Mouse (Mus musculus) ES-E14 (cell line): ENCODE measurements around the gene Ly75.

ENCODE experiments used
- CHD2 ChIP-seq: IDR thresholded peaks from 2 replicates; pipeline ENCODE4 v1.6.1; 2014; ENCODE audit warnings: mild to moderate bottlenecking, low read depth, low read length, inconsistent platforms
- HCFC1 ChIP-seq: IDR thresholded peaks from 2 replicates; pipeline ENCODE4 v1.6.1; 2012; ENCODE audit warnings: low read length, inconsistent platforms, borderline replicate concordance; ENCODE audit not compliant: insufficient read depth
- MAFK ChIP-seq: IDR thresholded peaks from 2 replicates; pipeline ENCODE4 v1.6.1; 2014; ENCODE audit warnings: mild to moderate bottlenecking, low read depth, low read length, inconsistent platforms; ENCODE audit not compliant: insufficient read depth
- ZC3H11A ChIP-seq: IDR thresholded peaks from 2 replicates; pipeline ENCODE4 v1.6.1; 2012; ENCODE audit warnings: low read depth, mild to moderate bottlenecking, inconsistent platforms, low read length, borderline replicate concordance

DNA sequence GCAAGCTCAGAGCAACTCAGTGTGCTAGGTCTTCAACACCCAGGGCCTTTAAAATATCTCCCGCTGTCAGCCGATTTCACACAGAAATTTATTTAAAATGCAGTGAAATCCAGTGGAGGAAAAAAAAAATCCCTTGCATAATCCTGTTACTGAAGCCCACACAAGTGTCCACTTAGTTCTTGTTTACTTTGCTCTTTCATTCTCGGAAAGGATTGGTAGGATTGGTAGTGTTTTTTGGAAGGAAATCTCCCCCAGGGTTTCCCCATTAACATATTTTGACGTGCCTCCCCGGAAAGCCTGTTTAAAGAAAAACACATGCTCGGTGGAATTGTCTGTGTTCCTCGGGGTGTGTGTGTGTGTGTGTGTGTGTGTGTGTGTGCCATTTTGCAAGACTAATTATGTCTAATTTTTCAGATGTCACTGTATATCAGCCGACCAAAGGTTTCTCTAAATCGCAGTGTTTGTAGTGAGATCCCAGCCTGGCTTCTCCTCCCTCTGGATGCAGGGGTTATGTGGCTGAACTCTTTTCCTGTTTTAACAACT is 99.8 kb downstream of the Ly75 start:
- TF ChIP-seq MAFK (no peak), CHD2 (no peak), ZC3H11A (no peak), HCFC1 (no peak)
